Mouse (Mus musculus) R1 (cell line): ENCODE measurements at regions not wholly inside any gene's neighbourhood (a gene's known extent, or its start where the extent isn't known, plus 50 kb on each side); places are given as distances from the start of the nearest gene placed in this dataset.

Source experiments
- DNase-seq: peaks from one replicate; pipeline ENCODE4 v3.0.0-alpha.2; 2018; ENCODE audit warnings: low read depth, low spot score

DNA sequence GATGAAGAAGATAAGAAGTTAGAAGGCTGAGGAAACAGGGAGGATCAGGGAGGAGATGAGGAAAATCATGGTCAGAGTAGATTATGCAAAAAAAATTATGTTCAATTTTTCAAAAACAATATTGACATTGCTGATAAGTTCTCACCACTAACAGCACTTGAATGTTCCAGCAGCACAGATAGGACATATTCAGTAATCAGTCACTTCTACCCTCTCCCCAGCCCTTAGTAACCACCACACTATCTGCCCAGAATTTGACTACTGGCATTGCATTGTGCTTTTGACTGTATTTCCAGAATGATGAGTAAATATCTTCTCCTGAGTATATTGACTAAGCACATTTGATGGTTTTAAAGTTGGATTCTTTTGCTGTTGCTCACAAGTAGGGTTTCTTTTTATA, 140.5 kb downstream of the Cdca7 start:
- no peak for DNase-seq

DNA sequence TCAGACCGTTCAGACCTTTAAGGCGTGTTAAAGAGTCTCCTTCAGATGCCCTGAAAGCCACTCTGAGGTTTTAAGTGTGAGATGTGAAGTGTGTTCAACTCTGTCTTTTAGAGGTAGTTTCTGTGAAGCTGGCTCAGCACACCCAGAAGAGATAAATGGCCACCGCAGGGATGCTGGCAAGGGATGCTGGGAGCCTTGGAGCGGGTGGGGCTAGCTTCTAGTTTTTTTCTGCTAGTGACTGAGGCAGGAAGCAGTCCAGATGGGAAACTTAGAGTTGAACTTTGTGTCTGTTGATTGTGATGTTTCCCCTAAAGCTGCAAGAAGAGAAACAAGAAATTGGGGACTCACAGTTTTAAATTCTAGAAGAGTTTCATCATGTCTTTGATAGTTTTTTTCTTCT, 143.5 kb downstream of the Cdca7 start:
- no peak for DNase-seq

- DNase-seq = peak; percentile 32
Observed at GRCm38 (mm10) chr2:72620182-72620652, 144.3 kb downstream of the Cdca7 start.

GRCm38 (mm10) chr2:72627915-72628314, 152.0 kb downstream of the Cdca7 start:
- no peak for DNase-seq

DNA sequence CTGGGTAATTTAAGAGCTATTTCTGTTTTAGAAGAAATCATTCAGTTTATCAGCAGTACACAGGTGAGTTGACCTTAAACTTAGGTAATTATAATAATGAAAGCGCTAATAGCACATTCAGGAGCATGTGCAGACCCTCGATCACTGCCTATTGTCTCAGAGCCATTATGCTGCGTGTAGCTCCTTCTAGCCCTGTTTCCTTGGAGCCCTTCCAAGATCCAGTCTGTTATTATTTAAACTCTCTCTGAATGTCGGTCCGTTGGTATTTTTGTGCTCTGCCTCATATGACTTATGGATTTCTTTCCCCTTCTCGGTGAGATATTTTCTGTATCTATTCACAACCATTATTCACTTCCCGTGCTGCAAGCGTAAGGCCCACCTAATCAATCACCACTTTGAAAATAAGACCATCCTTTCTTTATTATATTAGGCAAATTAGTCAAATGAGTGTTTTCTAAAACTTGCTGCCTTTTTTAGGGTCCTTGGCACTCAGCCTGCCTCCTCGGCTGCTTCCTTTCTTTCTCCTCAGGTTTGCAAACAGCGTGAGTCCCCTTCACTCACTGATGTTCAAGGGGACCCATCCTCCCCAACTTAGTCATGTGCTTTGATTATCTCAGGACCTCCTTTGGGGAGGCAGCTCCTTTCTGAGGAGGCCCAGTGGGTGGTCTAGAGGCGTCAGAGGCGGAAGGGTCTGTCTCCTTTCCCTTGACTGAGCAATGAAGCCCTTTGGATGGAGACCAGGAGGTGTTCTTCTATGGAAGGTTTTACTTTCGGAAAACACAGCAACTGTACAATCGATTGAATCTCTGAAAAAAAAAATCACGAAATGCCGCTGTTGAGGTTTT, 152.9 kb downstream of the Cdca7 start:
- no peak for DNase-seq

- DNase-seq = no peak
Observed at GRCm38 (mm10) chr2:72629691-72630461, 153.9 kb downstream of the Cdca7 start.

DNA sequence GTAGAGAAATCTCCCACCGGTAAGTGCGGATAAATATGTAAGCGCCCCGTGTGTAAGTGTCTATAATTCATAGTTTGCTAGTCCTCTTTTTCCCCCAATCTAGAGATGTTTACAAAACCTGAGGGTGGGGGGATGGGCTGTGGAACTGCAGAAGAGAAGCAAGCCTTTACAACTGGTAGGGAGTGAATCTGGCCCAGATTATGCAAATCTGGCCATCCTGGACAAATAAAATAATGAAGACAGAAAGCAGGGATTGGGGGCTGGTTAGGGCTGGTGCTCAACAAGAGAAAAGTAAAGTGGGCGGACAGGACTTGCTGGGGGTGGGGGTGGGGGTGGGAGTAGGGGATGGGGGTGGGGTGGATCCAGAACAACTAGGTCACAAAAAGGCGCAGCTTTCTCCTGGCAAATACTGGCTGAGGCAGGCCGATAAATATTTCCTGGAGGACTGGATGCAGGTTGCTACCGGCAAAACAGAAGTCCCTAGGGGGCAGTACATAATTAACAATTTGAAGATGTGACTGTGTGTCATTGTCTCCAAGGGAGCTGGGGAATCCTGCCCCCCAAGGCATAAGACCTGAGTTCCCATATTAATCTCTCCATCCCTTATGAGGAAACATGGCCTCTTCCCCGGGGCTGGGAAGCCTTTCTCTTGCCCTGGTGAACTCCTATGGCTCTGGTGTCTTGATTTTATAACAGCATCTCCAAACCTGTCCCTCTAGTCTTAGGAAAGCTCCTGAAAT, 162.1 kb downstream of the Cdca7 start:
- no peak for DNase-seq

GRCm38 (mm10) chr2:72639022-72639421, 163.1 kb downstream of the Cdca7 start:
- no peak for DNase-seq

- no peak for DNase-seq
Observed at GRCm38 (mm10) chr2:72641228-72641627, 165.3 kb downstream of the Cdca7 start.

DNA sequence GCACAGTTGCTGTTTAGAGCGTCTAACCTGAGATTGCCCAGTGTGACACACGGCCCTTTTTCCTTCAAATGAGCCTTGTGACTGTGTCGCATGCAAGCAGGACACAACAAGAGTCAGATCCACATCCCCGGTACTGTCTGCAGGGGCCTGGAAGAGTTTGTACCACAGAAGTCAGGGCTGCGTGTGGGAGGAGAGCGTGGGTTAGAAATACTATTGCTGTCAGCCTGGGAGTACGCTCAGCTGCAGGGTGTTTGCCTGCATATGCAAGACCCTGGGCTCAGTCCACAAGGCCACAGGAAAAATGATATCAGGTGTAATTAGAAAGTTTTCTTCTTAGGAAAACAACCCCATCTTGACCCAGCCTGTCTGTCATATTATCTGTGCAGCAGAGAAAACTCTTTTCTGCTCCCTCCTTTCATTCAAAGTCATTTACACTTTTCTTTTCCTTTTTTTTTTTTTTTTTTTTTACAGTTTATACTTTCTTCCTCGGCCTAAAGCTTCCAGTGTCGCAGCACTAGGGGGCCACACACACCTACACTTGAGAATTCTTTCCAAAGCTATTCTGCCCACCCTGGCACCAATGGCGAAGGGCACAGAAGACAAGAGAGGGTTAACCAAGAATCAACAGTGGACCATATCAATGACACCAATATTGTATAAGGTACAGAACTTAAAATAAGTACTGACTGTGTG, 168.3 kb downstream of the Cdca7 start:
- no peak for DNase-seq

- no peak for DNase-seq
Observed at GRCm38 (mm10) chr2:72647642-72648041, 171.7 kb downstream of the Cdca7 start.

- DNase-seq = no peak
Observed at GRCm38 (mm10) chr2:72648294-72648693, 172.3 kb downstream of the Cdca7 start.

DNA sequence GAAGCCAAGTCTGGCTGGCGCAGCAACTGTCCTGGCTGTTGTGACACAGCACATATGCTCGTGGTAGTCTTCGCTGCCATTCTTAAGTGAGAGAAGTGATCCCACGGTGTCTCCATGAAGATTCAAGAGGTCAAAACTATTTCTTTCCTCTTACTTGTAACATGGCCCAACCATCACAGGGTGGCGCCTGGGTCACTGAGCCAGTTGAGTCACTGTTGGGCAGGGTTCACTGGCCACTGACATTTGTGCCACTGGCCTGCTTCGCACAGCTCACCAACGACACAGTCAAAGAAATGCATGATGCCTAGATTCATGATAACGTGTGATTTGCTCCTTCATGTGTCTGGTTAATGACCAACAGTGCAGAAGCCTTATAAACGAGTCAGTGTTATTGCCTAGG, 179.9 kb downstream of the Cdca7 start:
- no peak for DNase-seq

GRCm38 (mm10) chr2:72657101-72657920, 181.4 kb downstream of the Cdca7 start:
- DNase-seq = no peak

DNA sequence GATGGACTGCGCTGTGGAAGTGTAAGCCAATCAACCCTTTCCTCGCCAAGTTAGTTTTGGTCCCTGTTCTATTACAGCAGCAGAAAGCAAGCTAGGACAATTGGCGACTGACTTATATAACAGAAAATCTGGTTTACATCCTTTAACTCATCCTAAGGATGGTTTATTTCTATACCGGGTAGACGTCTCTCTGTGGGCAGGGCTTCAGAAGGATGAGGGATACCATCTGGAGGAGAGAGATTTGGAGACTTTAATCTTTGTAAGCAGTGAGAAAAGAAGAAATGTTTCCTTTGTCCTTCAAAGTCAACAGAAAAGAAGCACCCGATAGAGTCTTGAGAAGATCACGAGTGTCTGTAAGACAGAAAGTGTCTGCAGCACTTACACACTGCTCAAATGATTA, 186.4 kb downstream of the Cdca7 start:
- DNase-seq = no peak

GRCm38 (mm10) chr2:72662979-72663780, 187.2 kb downstream of the Cdca7 start:
- DNase-seq = peak; percentile 49

DNA sequence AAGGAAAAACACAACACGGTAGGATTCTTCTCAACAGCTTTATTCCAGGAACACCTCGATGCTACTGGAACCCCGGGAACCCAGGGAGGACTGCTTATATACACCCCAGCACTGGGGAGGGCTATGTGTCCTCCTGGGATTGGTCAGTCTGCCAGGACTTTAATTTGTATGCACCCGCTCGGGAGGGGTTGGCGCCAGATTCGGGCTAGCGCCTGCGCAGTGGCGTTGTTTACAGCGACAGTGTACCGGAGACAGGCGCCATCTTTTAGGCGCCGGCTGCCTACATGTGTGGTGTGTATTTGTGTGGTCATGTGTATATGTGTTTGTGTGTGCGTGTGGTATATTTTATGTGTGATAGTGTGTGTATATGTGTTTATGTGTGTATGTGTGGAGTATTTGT, 191.4 kb downstream of the Cdca7 start:
- peak; percentile 64 for DNase-seq

GRCm38 (mm10) chr2:72672908-72673901, 197.2 kb downstream of the Cdca7 start:
- no peak for DNase-seq

DNA sequence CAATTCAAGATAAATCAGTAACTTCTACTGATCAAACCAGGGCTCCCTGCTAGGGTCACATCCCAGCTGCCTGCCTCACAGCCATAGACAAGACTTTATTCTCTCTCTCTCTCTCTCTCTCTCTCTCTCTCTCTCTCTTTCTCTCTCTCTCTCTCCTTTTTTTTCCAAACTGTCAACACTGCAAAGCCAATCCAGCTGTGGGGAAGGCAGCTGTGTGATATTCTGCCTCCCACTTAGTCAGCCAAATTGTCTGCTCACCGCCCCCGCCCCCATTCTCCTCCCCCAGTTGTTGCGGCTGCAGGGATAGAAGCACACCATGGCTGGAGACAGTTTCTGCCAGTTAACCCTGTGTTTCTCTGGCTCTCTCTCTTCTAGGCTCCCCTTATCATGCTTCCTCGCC, 198.3 kb downstream of the Cdca7 start:
- DNase-seq = no peak
